Mouse (Mus musculus): ENCODE measurements around the gene Slc6a9. TPM values are rescaled to one million over a fixed set of nuclear protein-coding genes. Genes with fewer than 3 reads are reported as not detected.

Slc6a9 gene
- polyA plus RNA-seq, 1 experiment = 92.4 TPM

DNA sequence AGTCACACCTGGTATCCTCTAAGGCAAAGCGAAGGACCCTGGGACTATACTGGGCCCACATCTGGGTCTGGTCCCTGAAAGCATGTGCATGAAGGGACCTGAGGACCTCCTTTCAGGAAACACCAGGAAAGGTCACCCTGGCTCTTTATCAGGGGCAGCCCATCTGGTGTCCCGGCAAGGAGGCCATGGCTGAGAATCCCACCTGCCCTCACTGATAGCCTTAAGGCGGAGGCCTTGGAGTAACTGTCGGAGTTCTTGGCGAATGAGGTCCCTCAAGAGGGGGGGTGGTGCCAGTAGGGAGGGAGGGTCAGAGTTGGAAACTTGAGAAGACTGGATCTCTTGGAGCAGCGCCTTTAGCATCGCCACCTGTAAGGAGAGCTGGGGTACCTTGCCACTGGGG lies 37.5 kb downstream of the Slc6a9 start:
- Histone ChIP-seq H3K4me3 (replicated peaks; ENCODE audit: control insufficient read depth, low read depth, low read length) (no peak overlapping the region), H3K4me1 (ENCODE audit: control insufficient read depth, insufficient read depth, low read length) (no peaks in the 10 kb centered on the region; the same call in 1 of the 2 replicates), H3K27ac (ENCODE audit: control insufficient read depth, insufficient read depth, low read depth, low read length, poor library complexity) (no peak overlapping the region)
- 86% methylated on average over 7 of the region's 7 CpGs for WGBS
- TF ChIP-seq CTCF (IDR thresholded peaks at IDR 0.05; ENCODE audit: control insufficient read depth, insufficient read depth, low read length) (no peak), POLR2A (IDR thresholded peaks at IDR 0.05; ENCODE audit: borderline replicate concordance, control insufficient read depth, low read depth, low read length) (no peak)

DNA sequence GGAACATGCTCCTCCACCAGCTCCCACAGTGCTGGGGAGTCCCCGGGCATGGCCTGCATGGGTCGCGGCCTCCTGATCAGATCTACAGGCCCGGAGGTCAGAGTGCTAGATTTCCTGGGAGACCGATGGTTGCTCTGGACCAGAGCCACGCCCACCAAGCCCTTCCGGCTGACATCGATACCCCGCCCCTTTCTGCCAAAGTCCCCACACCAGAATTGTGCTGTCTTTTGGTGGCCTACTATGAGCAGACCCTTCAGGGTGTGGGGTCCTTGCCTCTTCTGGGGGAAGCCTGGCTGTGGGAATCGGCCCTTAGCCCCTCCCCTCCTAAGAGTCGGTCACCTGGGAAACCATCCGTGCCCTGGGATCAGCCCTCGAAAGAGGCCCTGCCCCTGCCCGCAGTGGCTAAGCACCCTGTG lies 38.2 kb downstream of the Slc6a9 start, which contains the start of gene Ccdc24:
Gene Ccdc24 (minus strand): TSS at position 87 of the 416 bp plus-strand sequence.
- no peak; the same call in 1 of the 2 replicates for TF ChIP-seq POLR2A (IDR thresholded peaks at IDR 0.05; ENCODE audit: borderline replicate concordance, control insufficient read depth, low read depth, low read length)
- TF ChIP-seq CTCF (IDR thresholded peaks at IDR 0.05; ENCODE audit: control insufficient read depth, insufficient read depth, low read length) = no peak
- no peak within 1 kb of the TSS for H3K4me3 ChIP-seq (replicated peaks; ENCODE audit: control insufficient read depth, low read depth, low read length)
- 32% methylated on average over 14 of the region's 14 CpGs for whole genome bisulfite sequencing
- no peaks in the 10 kb centered on the region; the same call in 1 of the 2 replicates for H3K4me1 ChIP-seq (ENCODE audit: control insufficient read depth, insufficient read depth, low read length)
- no peak within 1 kb of the TSS for H3K27ac ChIP-seq (ENCODE audit: control insufficient read depth, insufficient read depth, low read depth, low read length, poor library complexity)

DNA sequence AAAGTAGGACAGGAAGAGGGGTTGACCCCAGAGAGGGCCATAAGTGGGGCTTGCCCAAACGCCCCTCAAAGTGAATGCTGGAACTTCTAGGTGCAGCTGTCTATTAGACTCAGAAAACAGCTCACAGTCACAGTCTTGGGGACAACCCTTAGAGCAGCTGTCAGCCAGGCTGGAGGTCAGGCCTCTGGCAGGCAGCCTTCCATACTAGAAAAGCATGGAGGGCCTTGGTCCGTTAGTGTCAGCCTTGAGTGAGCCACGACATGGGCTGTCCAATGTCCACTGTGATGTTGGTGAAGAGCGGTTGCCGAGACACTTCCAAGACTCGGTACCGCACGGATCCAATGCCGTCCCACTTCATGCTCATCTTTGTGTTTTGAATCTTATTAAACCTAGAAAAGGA lies 39.3 kb downstream of the Slc6a9 start:
- TF ChIP-seq POLR2A (IDR thresholded peaks at IDR 0.05; ENCODE audit: borderline replicate concordance, control insufficient read depth, low read depth, low read length) = no peak
- TF ChIP-seq CTCF (IDR thresholded peaks at IDR 0.05; ENCODE audit: control insufficient read depth, insufficient read depth, low read length) = no peak
- 89% methylated on average over 9 of the region's 9 CpGs for WGBS
- Histone ChIP-seq H3K4me1 (ENCODE audit: control insufficient read depth, insufficient read depth, low read length) (no peaks in the 10 kb centered on the region), H3K4me3 (replicated peaks; ENCODE audit: control insufficient read depth, low read depth, low read length) (no peak overlapping the region), H3K27ac (ENCODE audit: control insufficient read depth, insufficient read depth, low read depth, low read length, poor library complexity) (no peak overlapping the region)

GRCm38 (mm10) chr4:117878301-117878700 lies 44.0 kb downstream of the Slc6a9 start:
- no peak overlapping the region for H3K4me3 ChIP-seq (replicated peaks; ENCODE audit: control insufficient read depth, low read depth, low read length)
- TF ChIP-seq POLR2A (IDR thresholded peaks at IDR 0.05; ENCODE audit: borderline replicate concordance, control insufficient read depth, low read depth, low read length) = no peak
- TF ChIP-seq CTCF (IDR thresholded peaks at IDR 0.05; ENCODE audit: control insufficient read depth, insufficient read depth, low read length) = no peak
- no peak overlapping the region for H3K27ac ChIP-seq (ENCODE audit: control insufficient read depth, insufficient read depth, low read depth, low read length, poor library complexity)
- no peaks in the 10 kb centered on the region for H3K4me1 ChIP-seq (ENCODE audit: control insufficient read depth, insufficient read depth, low read length)
- 82% methylated on average over 10 of the region's 10 CpGs for WGBS

DNA sequence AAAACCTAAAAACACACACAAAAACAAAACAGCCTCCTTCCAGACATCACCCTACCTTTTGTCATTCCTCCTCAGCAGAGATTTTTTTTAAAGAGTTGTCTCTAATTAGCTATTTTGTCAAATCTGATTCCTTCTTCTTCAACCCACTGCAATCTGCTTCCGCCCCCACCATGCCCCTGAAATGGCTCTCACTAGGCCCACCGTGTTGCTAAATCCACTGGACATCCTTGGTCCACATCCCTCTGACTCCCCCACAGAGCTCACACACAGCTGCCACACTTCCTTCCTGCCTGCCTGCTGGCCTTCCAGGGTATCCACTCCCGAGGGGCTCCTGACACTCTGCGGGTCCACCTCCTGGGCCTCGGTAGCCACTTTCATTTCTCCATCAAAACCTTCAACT lies 44.4 kb downstream of the Slc6a9 start:
- no peak overlapping the region for H3K27ac ChIP-seq (ENCODE audit: control insufficient read depth, insufficient read depth, low read depth, low read length, poor library complexity)
- TF ChIP-seq CTCF (IDR thresholded peaks at IDR 0.05; ENCODE audit: control insufficient read depth, insufficient read depth, low read length) (no peak), POLR2A (IDR thresholded peaks at IDR 0.05; ENCODE audit: borderline replicate concordance, control insufficient read depth, low read depth, low read length) (no peak)
- H3K4me3 ChIP-seq (replicated peaks; ENCODE audit: control insufficient read depth, low read depth, low read length) = no peak overlapping the region
- 48% methylated on average over 5 of the region's 5 CpGs for WGBS
- no peaks in the 10 kb centered on the region; the same call in 1 of the 2 replicates for H3K4me1 ChIP-seq (ENCODE audit: control insufficient read depth, insufficient read depth, low read length)

- WGBS = 4% methylated on average over 102 of the region's 103 CpGs
- H3K4me3 ChIP-seq (replicated peaks; ENCODE audit: control insufficient read depth, low read depth, low read length) = no peak within 1 kb of the TSS
- H3K27ac ChIP-seq (ENCODE audit: control insufficient read depth, insufficient read depth, low read depth, low read length, poor library complexity) = no peak within 1 kb of the TSS
- H3K4me1 ChIP-seq (ENCODE audit: control insufficient read depth, insufficient read depth, low read length) = peaks cover 2% of the 10 kb centered on the region; the same call in 1 of the 2 replicates
- TF ChIP-seq POLR2A (IDR thresholded peaks at IDR 0.05; ENCODE audit: borderline replicate concordance, control insufficient read depth, low read depth, low read length) (no peak), CTCF (IDR thresholded peaks at IDR 0.05; ENCODE audit: control insufficient read depth, insufficient read depth, low read length) (no peak)
Observed at GRCm38 (mm10) chr4:117882701-117883691, 48.7 kb downstream of the Slc6a9 start, which contains the start of gene B4galt2. Gene B4galt2 (minus strand): TSS chr4:117883487.

DNA sequence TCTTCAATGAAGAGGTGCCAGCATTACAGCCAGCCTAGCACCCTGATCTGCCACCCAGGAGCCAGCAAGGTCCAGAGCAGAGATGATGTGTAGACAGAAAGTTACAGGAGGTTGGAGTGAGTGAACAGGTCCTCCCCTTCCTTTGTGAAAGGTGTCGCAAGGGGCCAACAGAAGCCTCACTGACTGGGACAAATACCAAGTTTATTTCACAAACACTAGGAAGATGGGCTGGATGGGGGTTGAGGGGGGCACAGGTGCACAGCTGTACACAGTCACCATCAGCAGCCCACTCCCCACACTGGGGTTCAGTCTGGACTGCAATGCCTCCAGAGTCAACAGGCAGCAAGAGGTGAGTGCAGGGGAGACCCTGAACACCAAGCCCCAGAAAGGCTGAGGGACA lies 49.8 kb downstream of the Slc6a9 start:
- H3K27ac ChIP-seq (ENCODE audit: control insufficient read depth, insufficient read depth, low read depth, low read length, poor library complexity) = no peak overlapping the region
- TF ChIP-seq POLR2A (IDR thresholded peaks at IDR 0.05; ENCODE audit: borderline replicate concordance, control insufficient read depth, low read depth, low read length) (no peak), CTCF (IDR thresholded peaks at IDR 0.05; ENCODE audit: control insufficient read depth, insufficient read depth, low read length) (no peak)
- H3K4me3 ChIP-seq (replicated peaks; ENCODE audit: control insufficient read depth, low read depth, low read length) = no peak overlapping the region
- H3K4me1 ChIP-seq (ENCODE audit: control insufficient read depth, insufficient read depth, low read length) = peaks cover 2% of the 10 kb centered on the region; the same call in 1 of the 2 replicates
- WGBS = 60% methylated on average over 1 of the region's 1 CpGs

DNA sequence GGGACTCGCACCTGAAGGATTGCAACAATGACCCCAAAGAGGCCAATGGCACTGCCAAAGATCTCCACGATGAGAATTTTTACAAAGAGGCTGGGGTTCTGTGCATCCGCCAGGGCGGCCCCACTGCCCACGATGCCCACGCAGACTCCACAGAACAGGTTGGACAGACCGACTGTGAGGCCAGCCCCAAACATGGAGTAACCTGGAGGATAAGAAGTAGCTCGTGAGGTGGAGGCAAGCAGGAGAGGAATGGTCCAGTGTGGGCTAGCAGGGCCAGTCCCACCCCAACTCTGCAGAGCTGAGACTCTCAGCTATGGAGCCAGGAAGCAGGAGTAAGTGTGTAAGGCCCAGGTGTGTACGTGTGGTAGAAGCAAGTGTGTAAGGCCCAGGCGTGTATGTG lies 50.8 kb downstream of the Slc6a9 start:
- no peak for TF ChIP-seq CTCF (IDR thresholded peaks at IDR 0.05; ENCODE audit: control insufficient read depth, insufficient read depth, low read length)
- no peak for TF ChIP-seq POLR2A (IDR thresholded peaks at IDR 0.05; ENCODE audit: borderline replicate concordance, control insufficient read depth, low read depth, low read length)
- Histone ChIP-seq H3K4me3 (replicated peaks; ENCODE audit: control insufficient read depth, low read depth, low read length) (no peak overlapping the region), H3K27ac (ENCODE audit: control insufficient read depth, insufficient read depth, low read depth, low read length, poor library complexity) (no peak overlapping the region), H3K4me1 (ENCODE audit: control insufficient read depth, insufficient read depth, low read length) (peaks cover 2% of the 10 kb centered on the region; the same call in 1 of the 2 replicates)
- 89% methylated on average over 10 of the region's 10 CpGs for WGBS
